Mouse (Mus musculus) embryonic facial prominence, embryonic 12.5 days (tissue): ENCODE measurements around the gene Krtcap2. TPM values are rescaled to one million over a fixed set of nuclear protein-coding genes. Genes with fewer than 3 reads are reported as not detected.
A peak's percentile ranks its signal among the peaks of the same experiment; 100 is the strongest.

Experiments
- ATAC-seq: fragments of 200-750 bp; cut with Nextera tagmentation; 2 replicates; pipeline ENCODE4 v1.8.0; 2017; ENCODE audit not compliant: insufficient number of reproducible peaks, insufficient read depth, low FRiP score, low TSS enrichment
- H3K27ac ChIP-seq: fragments of 300-500 bp; sonication (generic); 2 replicates; pipeline ENCODE4 v1.5.1; 2016; ENCODE audit warnings: mild to moderate bottlenecking
- H3K27me3 ChIP-seq: fragments of 300-500 bp; sonication (generic); 2 replicates; pipeline ENCODE4 v1.6.1; 2016; ENCODE audit warnings: mild to moderate bottlenecking, moderate library complexity
- H3K36me3 ChIP-seq: fragments of 300-500 bp; sonication (generic); 2 replicates; pipeline ENCODE4 v1.6.1; 2016; ENCODE audit warnings: mild to moderate bottlenecking
- H3K4me1 ChIP-seq: fragments of 300-500 bp; sonication (generic); 2 replicates; pipeline ENCODE4 v1.6.1; 2016
- H3K4me2 ChIP-seq: fragments of 300-500 bp; sonication (generic); replicated peaks from 2 replicates; pipeline ENCODE4 v1.6.1; 2016; ENCODE audit warnings: mild to moderate bottlenecking, moderate library complexity
- H3K4me3 ChIP-seq: fragments of 300-500 bp; sonication (generic); 2 replicates; pipeline ENCODE4 v1.5.1; 2016; ENCODE audit warnings: mild to moderate bottlenecking
- H3K9ac ChIP-seq: fragments of 300-500 bp; sonication (generic); 2 replicates; pipeline ENCODE4 v1.6.1; 2016; ENCODE audit warnings: mild to moderate bottlenecking, moderate library complexity
- H3K9me3 ChIP-seq: fragments of 300-500 bp; sonication (generic); 2 replicates; pipeline ENCODE4 v1.6.1; 2016; ENCODE audit warnings: mild to moderate bottlenecking, moderate library complexity
- WGBS: fragments of 180-500 bp; shearing (Covaris S2); methylation state at CpG from one replicate; pipeline ENCODE4 v1.1.7; 2016; 5-methylcytosine and 5-hydroxymethylcytosine counted together
- polyA plus RNA-seq: library from polyadenylated mRNA; unstranded; fragments of >200 nt; fragmentation: Nextera tagmentation; extraction: Ambion mirVana; gene quantifications from 2 replicates; pipeline ENCODE4 v1.2.1, GENCODE M21; 2016

Krtcap2 gene
- polyA plus RNA-seq = 297 and 306 TPM in 2 replicates

GRCm38 (mm10) chr3:89245688-89246171, at the start of gene Krtcap2:
Krtcap2 (plus strand) TSS chr3:89245966.
- Histone ChIP-seq H3K27ac (peak within 1 kb of the TSS; percentile 72), H3K9ac (peak within 1 kb of the TSS; percentile 64), H3K9me3 (no peaks in the 10 kb centered on the region), H3K4me1 (peaks cover 38% of the 10 kb centered on the region), H3K4me3 (peak within 1 kb of the TSS; percentile 73), H3K4me2 (peak within 1 kb of the TSS; percentile 76), H3K27me3 (no peaks in the 10 kb centered on the region; the same call in 1 of the 2 replicates), H3K36me3 (peaks cover 20% of the 10 kb centered on the region; the same call in 1 of the 2 replicates)
- WGBS = 4% methylated on average over 18 of the region's 20 CpGs
- ATAC-seq = peak; percentile 8; the same call in 1 of the 2 replicates

GRCm38 (mm10) chr3:89195979-89196877, 49.5 kb upstream of the Krtcap2 start:
- peak overlapping the region; percentile 50 for H3K9ac ChIP-seq
- no peaks in the 10 kb centered on the region for H3K36me3 ChIP-seq
- peaks cover 9% of the 10 kb centered on the region for H3K4me1 ChIP-seq
- no peaks in the 10 kb centered on the region for H3K27me3 ChIP-seq
- ATAC-seq = peak; percentile 93
- peak overlapping the region; percentile 38 for H3K4me3 ChIP-seq
- H3K27ac ChIP-seq = peak overlapping the region; percentile 80
- H3K4me2 ChIP-seq = peak overlapping the region; percentile 53
- H3K9me3 ChIP-seq = no peaks in the 10 kb centered on the region
- WGBS = 6% methylated on average over 33 of the region's 33 CpGs

- no peak overlapping the region for H3K4me3 ChIP-seq
- no peak overlapping the region for H3K4me2 ChIP-seq
- ATAC-seq = no peak
- H3K36me3 ChIP-seq = 0 out of 2 replicates have a peak, but pooled peaks cover 1% of the 10 kb centered on the region
- H3K27me3 ChIP-seq = no peaks in the 10 kb centered on the region
- no peaks in the 10 kb centered on the region for H3K9me3 ChIP-seq
- no peak overlapping the region for H3K27ac ChIP-seq
- H3K9ac ChIP-seq = no peak overlapping the region
- H3K4me1 ChIP-seq = peaks cover 13% of the 10 kb centered on the region
- 74% methylated on average over 3 of the region's 3 CpGs for WGBS
Observed at GRCm38 (mm10) chr3:89199839-89200238, 45.9 kb upstream of the Krtcap2 start.

GRCm38 (mm10) chr3:89202253-89203141, 43.3 kb upstream of the Krtcap2 start, which contains the start of gene Gba:
Gba (plus strand) TSS chr3:89202928.
- 26% methylated on average over 13 of the region's 13 CpGs for WGBS
- Histone ChIP-seq H3K4me3 (peak within 1 kb of the TSS; percentile 51), H3K27me3 (no peaks in the 10 kb centered on the region), H3K9me3 (no peaks in the 10 kb centered on the region), H3K4me2 (peak within 1 kb of the TSS; percentile 55), H3K27ac (no peak within 1 kb of the TSS), H3K36me3 (peaks cover 28% of the 10 kb centered on the region), H3K4me1 (peaks cover 4% of the 10 kb centered on the region), H3K9ac (peak within 1 kb of the TSS; percentile 47)
- ATAC-seq = peak; percentile 67

GRCm38 (mm10) chr3:89203142-89203514, 42.6 kb upstream of the Krtcap2 start:
- no peak for ATAC-seq
- H3K36me3 ChIP-seq = peaks cover 34% of the 10 kb centered on the region
- H3K9me3 ChIP-seq = no peaks in the 10 kb centered on the region
- peaks cover 4% of the 10 kb centered on the region for H3K4me1 ChIP-seq
- 42% methylated on average over 5 of the region's 5 CpGs for whole genome bisulfite sequencing
- no peak overlapping the region for H3K27ac ChIP-seq
- peak overlapping the region; percentile 51 for H3K4me3 ChIP-seq
- H3K27me3 ChIP-seq = no peaks in the 10 kb centered on the region
- H3K9ac ChIP-seq = peak overlapping the region; percentile 47
- peak overlapping the region; percentile 55 for H3K4me2 ChIP-seq

GRCm38 (mm10) chr3:89206079-89206478, 39.7 kb upstream of the Krtcap2 start:
- WGBS = 95% methylated on average over 7 of the region's 7 CpGs
- H3K36me3 ChIP-seq = peaks cover 60% of the 10 kb centered on the region

GRCm38 (mm10) chr3:89206695-89207094, 39.1 kb upstream of the Krtcap2 start:
- Histone ChIP-seq H3K36me3 (peaks cover 60% of the 10 kb centered on the region), H3K4me3 (no peak overlapping the region), H3K27me3 (no peaks in the 10 kb centered on the region), H3K9me3 (no peaks in the 10 kb centered on the region), H3K9ac (no peak overlapping the region), H3K4me2 (no peak overlapping the region), H3K27ac (no peak overlapping the region), H3K4me1 (peaks cover 4% of the 10 kb centered on the region)
- no peak for ATAC-seq
- WGBS = 86% methylated on average over 2 of the region's 2 CpGs

More at GRCm38 (mm10) chr3:89206079-89206478, 39.7 kb upstream of the Krtcap2 start:
- Histone ChIP-seq H3K4me2 (no peak overlapping the region), H3K27me3 (no peaks in the 10 kb centered on the region), H3K4me1 (peaks cover 4% of the 10 kb centered on the region), H3K27ac (no peak overlapping the region), H3K9ac (no peak overlapping the region), H3K9me3 (no peaks in the 10 kb centered on the region), H3K4me3 (no peak overlapping the region)
- no peak for ATAC-seq

GRCm38 (mm10) chr3:89208075-89208657, 37.6 kb upstream of the Krtcap2 start:
- Histone ChIP-seq H3K4me3 (no peak overlapping the region), H3K36me3 (peaks cover 60% of the 10 kb centered on the region), H3K9ac (no peak overlapping the region), H3K4me2 (no peak overlapping the region), H3K27me3 (no peaks in the 10 kb centered on the region), H3K27ac (no peak overlapping the region), H3K4me1 (peaks cover 10% of the 10 kb centered on the region), H3K9me3 (no peaks in the 10 kb centered on the region)
- WGBS = 93% methylated on average over 13 of the region's 13 CpGs
- no peak for ATAC-seq

- no peaks in the 10 kb centered on the region for H3K27me3 ChIP-seq
- H3K9me3 ChIP-seq = no peaks in the 10 kb centered on the region
- H3K9ac ChIP-seq = no peak overlapping the region
- no peak for ATAC-seq
- whole genome bisulfite sequencing = 87% methylated on average over 6 of the region's 6 CpGs
- H3K4me2 ChIP-seq = no peak overlapping the region
- no peak overlapping the region for H3K27ac ChIP-seq
- H3K4me3 ChIP-seq = no peak overlapping the region
- peaks cover 60% of the 10 kb centered on the region for H3K36me3 ChIP-seq
- H3K4me1 ChIP-seq = peaks cover 7% of the 10 kb centered on the region; the same call in 1 of the 2 replicates
Observed at GRCm38 (mm10) chr3:89208736-89209135, 37.0 kb upstream of the Krtcap2 start.

- Histone ChIP-seq H3K4me3 (no peak overlapping the region), H3K9me3 (no peaks in the 10 kb centered on the region), H3K27ac (no peak overlapping the region), H3K36me3 (peaks cover 60% of the 10 kb centered on the region), H3K4me2 (no peak overlapping the region), H3K4me1 (peaks cover 7% of the 10 kb centered on the region; the same call in 1 of the 2 replicates), H3K9ac (no peak overlapping the region), H3K27me3 (no peaks in the 10 kb centered on the region)
- no peak for ATAC-seq
- 84% methylated on average over 7 of the region's 7 CpGs for WGBS
Observed at GRCm38 (mm10) chr3:89209731-89210130, 36.0 kb upstream of the Krtcap2 start.

GRCm38 (mm10) chr3:89210162-89210561, 35.6 kb upstream of the Krtcap2 start:
- WGBS = 87% methylated on average over 13 of the region's 13 CpGs
- Histone ChIP-seq H3K36me3 (peaks cover 55% of the 10 kb centered on the region), H3K27ac (no peak overlapping the region)

More at GRCm38 (mm10) chr3:89210162-89210561, 35.6 kb upstream of the Krtcap2 start:
- no peak overlapping the region for H3K4me3 ChIP-seq
- ATAC-seq = no peak
- no peak overlapping the region for H3K9ac ChIP-seq
- peaks cover 11% of the 10 kb centered on the region for H3K4me1 ChIP-seq
- H3K9me3 ChIP-seq = no peaks in the 10 kb centered on the region
- no peaks in the 10 kb centered on the region for H3K27me3 ChIP-seq
- H3K4me2 ChIP-seq = no peak overlapping the region
